Mouse (Mus musculus) small intestine, adult 2 months (tissue): ENCODE measurements at regions not wholly inside any gene's neighbourhood (a gene's known extent, or its start where the extent isn't known, plus 50 kb on each side); places are given as distances from the start of the nearest gene placed in this dataset.

ENCODE experiments used
- H3K27ac ChIP-seq: fragments of 200-500 bp; 2 replicates; pipeline ENCODE4 v1.5.1; 2012; ENCODE audit warnings: low read depth, low read length, control low read depth, inconsistent platforms; ENCODE audit not compliant: insufficient read depth
- H3K27me3 ChIP-seq: fragments of 200-500 bp; 2 replicates; pipeline ENCODE4 v1.6.1; 2012; ENCODE audit warnings: mild to moderate bottlenecking, moderate library complexity, low read length, inconsistent platforms; ENCODE audit not compliant: control insufficient read depth, insufficient read depth
- H3K36me3 ChIP-seq: fragments of 200-500 bp; 2 replicates; pipeline ENCODE4 v1.6.1; 2012; ENCODE audit warnings: mild to moderate bottlenecking, low read length, control low read depth, inconsistent platforms; ENCODE audit not compliant: control insufficient read depth, insufficient read depth
- H3K4me1 ChIP-seq: fragments of 200-500 bp; 2 replicates; pipeline ENCODE4 v1.6.1; 2012; ENCODE audit warnings: low read length, inconsistent platforms, mixed read lengths; ENCODE audit not compliant: control insufficient read depth, insufficient read depth, insufficient read length
- H3K4me3 ChIP-seq: fragments of 200-500 bp; 2 replicates; pipeline ENCODE4 v1.5.1; 2012; ENCODE audit warnings: low read depth, mild to moderate bottlenecking, control low read depth, inconsistent platforms, low read length, moderate library complexity
- CTCF ChIP-seq: fragments of 200-500 bp; IDR thresholded peaks from 2 replicates; pipeline ENCODE4 v1.5.1; 2012; ENCODE audit warnings: low read depth, mild to moderate bottlenecking, control low read depth, inconsistent platforms, low read length, moderate library complexity, mixed read lengths; ENCODE audit not compliant: insufficient replicate concordance, insufficient read length; ENCODE audit errors: extremely low read depth
- POLR2A ChIP-seq: fragments of 200-500 bp; IDR thresholded peaks from 2 replicates; pipeline ENCODE4 v1.6.1; 2012; ENCODE audit warnings: low read depth, mild to moderate bottlenecking, control low read depth, inconsistent platforms, low read length, moderate library complexity
- WGBS: fragments of 180-500 bp; shearing (Covaris S2); methylation state at CpG from one replicate; pipeline ENCODE4 v1.1.7; 2018; 5-methylcytosine and 5-hydroxymethylcytosine counted together

GRCm38 (mm10) chr10:17236761-17237160 is 486.3 kb upstream of the Cited2 start:
- Histone ChIP-seq H3K4me3 (no peak overlapping the region), H3K36me3 (no peaks in the 10 kb centered on the region), H3K4me1 (peaks cover 3% of the 10 kb centered on the region; the same call in 1 of the 2 replicates), H3K27me3 (no peaks in the 10 kb centered on the region), H3K27ac (no peak overlapping the region)
- TF ChIP-seq CTCF, result no peak
- TF ChIP-seq POLR2A, result no peak
- 87% methylated on average over 2 of the region's 2 CpGs for WGBS

- TF ChIP-seq POLR2A (no peak), CTCF (no peak)
- WGBS, result 90% methylated on average over 11 of the region's 11 CpGs
Observed at GRCm38 (mm10) chr10:17237463-17237862, 485.6 kb upstream of the Cited2 start.

GRCm38 (mm10) chr10:17237918-17238850 is 484.8 kb upstream of the Cited2 start:
- Histone ChIP-seq H3K27me3 (no peaks in the 10 kb centered on the region), H3K4me3 (no peak overlapping the region), H3K27ac (no peak overlapping the region), H3K4me1 (peaks cover 3% of the 10 kb centered on the region; the same call in 1 of the 2 replicates), H3K36me3 (no peaks in the 10 kb centered on the region)
- no peak for TF ChIP-seq CTCF
- TF ChIP-seq POLR2A, result no peak
- 88% methylated on average over 12 of the region's 12 CpGs for WGBS

More at GRCm38 (mm10) chr10:17237463-17237862, 485.6 kb upstream of the Cited2 start:
- Histone ChIP-seq H3K36me3 (no peaks in the 10 kb centered on the region), H3K4me1 (peaks cover 3% of the 10 kb centered on the region; the same call in 1 of the 2 replicates), H3K4me3 (no peak overlapping the region), H3K27ac (no peak overlapping the region), H3K27me3 (no peaks in the 10 kb centered on the region)

- Histone ChIP-seq H3K27me3 (no peaks in the 10 kb centered on the region), H3K4me1 (no peaks in the 10 kb centered on the region), H3K36me3 (no peaks in the 10 kb centered on the region), H3K4me3 (no peak overlapping the region), H3K27ac (no peak overlapping the region)
- no peak for TF ChIP-seq CTCF
- no peak for TF ChIP-seq POLR2A
- WGBS, result 71% methylated on average over 2 of the region's 2 CpGs
Observed at GRCm38 (mm10) chr10:17248270-17248669, 474.7 kb upstream of the Cited2 start.

- H3K36me3 ChIP-seq, result no peaks in the 10 kb centered on the region
- H3K27me3 ChIP-seq, result no peaks in the 10 kb centered on the region
- H3K27ac ChIP-seq, result no peak overlapping the region
- 47% methylated on average over 4 of the region's 4 CpGs for WGBS
- H3K4me3 ChIP-seq, result no peak overlapping the region
- H3K4me1 ChIP-seq, result no peaks in the 10 kb centered on the region
- TF ChIP-seq POLR2A (no peak), CTCF (no peak)
Observed at GRCm38 (mm10) chr10:17253040-17253439, 470.0 kb upstream of the Cited2 start.

GRCm38 (mm10) chr10:17260154-17260553 is 462.9 kb upstream of the Cited2 start:
- Histone ChIP-seq H3K4me1 (peaks cover 3% of the 10 kb centered on the region), H3K4me3 (no peak overlapping the region), H3K27ac (no peak overlapping the region), H3K36me3 (no peaks in the 10 kb centered on the region), H3K27me3 (no peaks in the 10 kb centered on the region)
- WGBS, result 31% methylated on average over 4 of the region's 4 CpGs
- TF ChIP-seq CTCF (no peak), POLR2A (no peak)

- no peaks in the 10 kb centered on the region for H3K36me3 ChIP-seq
- no peaks in the 10 kb centered on the region for H3K27me3 ChIP-seq
- no peak overlapping the region for H3K27ac ChIP-seq
- 56% methylated on average over 4 of the region's 4 CpGs for WGBS
- no peak overlapping the region for H3K4me3 ChIP-seq
- TF ChIP-seq CTCF (no peak), POLR2A (no peak)
- peaks cover 3% of the 10 kb centered on the region for H3K4me1 ChIP-seq
Observed at GRCm38 (mm10) chr10:17260615-17261014, 462.4 kb upstream of the Cited2 start.
